Mouse (Mus musculus) frontal cortex, postnatal 10 days (tissue): ENCODE data around the gene Cic.
A peak's percentile ranks its signal among the peaks of the same experiment; 100 is the strongest.
"Not testable (repeated sequence)": the region's sequence is repeated elsewhere in the genome, so short reads cannot be mapped to it uniquely, and the experiment has no call there.

ENCODE experiments used
- DNase-seq, 2 experiments: peaks; one replicate each; pipeline ENCODE4 v3.0.0; 2022; ENCODE audit warnings: low spot score in 2 of 2, mixed read lengths in 1 of 2

The Cic gene

GRCm38 (mm10) chr7:25243361-25243760 lies 24.1 kb upstream of the Cic start:
- DNase-seq: no peak

GRCm38 (mm10) chr7:25244562-25245369 lies 22.7 kb upstream of the Cic start:
- DNase-seq: no peak

DNA sequence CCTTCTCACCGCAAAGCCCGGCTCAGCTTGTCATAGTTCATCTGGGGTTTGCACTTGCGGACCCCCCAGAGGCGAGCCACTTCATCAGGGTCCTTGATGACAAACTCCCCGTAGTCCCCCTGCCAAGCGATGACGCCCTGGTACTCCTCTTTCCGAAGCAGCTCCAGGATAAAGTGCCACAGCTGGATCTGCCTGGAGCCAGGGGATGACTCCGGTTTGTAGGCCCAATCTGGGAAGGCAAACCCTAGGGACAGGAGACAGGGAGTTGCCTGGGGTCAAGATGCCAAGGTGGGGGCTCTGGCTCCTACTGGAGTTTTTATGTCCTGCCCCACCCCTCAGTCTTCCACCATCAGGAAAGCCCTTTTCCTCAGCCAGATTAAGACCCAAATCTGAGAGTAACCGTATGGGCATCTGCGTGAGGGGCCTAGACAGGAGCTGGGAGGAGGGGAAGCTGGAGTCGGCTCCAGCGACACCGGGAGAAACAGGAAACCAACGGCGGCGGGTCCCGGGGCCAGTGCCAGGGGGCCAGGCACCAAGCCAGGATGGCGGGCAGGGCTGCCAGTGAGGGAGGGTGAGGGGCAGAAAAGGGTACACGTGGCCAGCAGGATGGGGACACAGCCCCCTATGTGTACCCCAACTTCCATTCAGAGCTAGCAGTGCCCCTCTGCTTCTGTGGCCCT lies 21.3 kb upstream of the Cic start:
- DNase-seq: peak; percentile 68 to 77

- DNase-seq: no peak
Observed at GRCm38 (mm10) chr7:25246759-25247137, 20.8 kb upstream of the Cic start.

DNA sequence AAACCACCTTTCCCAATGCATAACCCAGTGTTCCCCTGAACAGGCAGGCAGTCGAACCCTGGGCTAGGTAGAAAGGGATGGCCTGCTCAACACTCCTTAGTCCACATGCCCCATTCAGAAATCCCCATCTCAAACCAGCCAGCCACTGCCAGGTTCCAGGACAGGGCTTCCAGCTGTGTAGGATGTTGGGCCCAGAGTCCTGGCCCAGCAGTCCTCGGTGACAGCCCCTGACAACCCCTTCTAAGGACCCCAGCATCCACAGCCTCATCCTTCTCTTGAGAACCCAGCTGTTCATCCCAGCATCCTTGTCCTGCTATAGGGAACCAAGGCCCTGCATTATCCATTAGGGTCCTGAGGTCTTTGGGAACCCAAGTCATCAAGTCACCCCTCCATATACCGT lies 20.0 kb upstream of the Cic start:
- DNase-seq: no peak

DNA sequence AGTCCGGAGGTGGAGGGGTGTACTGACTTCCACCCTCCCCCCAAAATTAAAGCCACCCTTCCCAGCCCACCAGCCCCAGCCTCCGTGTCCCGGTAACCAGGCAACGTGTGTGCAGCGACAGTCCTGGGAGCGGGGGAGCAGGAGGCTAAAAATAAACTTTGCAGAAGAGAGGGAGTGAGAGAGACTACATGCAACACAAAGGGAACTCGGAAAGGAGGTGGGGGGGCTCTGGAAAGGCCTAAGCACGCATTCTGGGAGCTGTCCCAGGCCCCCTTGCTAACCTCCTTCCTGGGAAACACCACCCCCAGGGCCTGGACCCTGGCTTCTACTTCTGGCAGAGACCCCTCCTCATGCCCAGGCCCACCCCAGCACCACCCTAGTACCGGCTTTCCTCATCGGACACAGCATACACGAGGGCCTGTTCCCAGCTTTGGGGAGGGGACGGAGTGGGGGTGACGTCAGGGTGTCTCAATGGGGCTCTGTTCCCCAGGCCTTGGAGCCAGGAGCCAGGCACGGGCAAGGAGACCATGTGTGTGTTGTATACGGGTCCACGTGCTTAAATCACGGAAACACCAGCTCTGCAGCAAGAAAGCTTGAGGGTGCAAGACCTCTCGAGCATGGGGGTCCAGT lies 19.4 kb upstream of the Cic start:
- DNase-seq: peak; percentile 78 to 82

- DNase-seq: peak in 1 of 2 experiments; percentile 31
Observed at GRCm38 (mm10) chr7:25248846-25249313, 18.6 kb upstream of the Cic start.

DNA sequence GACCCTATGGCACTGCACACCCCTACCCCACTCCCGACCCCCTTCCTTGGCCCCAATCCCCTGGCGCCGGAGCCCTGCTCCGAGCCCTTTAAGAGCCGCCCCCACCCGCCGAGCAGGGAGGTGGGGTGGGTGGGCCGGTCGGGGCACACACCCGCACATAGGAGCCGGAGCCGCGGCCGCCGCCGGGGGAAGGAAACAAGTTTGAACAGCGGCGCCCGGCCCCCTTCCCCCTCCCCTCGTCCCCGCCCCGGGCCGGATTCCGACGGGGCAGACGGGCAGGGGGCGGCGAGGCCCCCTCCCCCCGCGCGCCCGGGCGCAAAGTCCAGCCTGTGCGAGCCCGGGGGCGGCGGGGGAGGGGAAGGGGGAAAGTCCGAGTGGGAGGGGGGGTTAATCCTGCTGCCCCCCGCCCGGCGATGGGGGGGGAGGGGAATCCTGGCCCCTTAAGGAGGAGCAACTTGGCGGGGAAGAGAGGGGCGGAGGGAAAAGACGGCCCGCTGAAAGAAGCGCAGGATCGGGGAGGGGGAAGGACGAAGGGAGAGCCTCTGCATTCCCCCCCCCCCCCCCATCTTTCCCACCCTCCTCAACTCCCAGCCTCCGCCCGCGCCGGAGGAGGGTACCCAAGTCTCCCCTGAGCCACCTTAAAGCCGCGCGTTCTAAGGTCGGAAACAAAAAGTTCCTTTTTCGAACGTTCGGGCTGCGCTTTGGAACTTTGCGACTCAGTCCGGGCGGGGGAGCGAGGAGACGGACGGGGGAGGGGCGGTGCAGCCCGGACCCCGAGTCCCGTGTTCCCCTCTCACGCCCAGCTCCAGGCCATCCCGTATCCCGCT lies 18.0 kb upstream of the Cic start:
- peak; percentile 72 to 76 for DNase-seq

DNA sequence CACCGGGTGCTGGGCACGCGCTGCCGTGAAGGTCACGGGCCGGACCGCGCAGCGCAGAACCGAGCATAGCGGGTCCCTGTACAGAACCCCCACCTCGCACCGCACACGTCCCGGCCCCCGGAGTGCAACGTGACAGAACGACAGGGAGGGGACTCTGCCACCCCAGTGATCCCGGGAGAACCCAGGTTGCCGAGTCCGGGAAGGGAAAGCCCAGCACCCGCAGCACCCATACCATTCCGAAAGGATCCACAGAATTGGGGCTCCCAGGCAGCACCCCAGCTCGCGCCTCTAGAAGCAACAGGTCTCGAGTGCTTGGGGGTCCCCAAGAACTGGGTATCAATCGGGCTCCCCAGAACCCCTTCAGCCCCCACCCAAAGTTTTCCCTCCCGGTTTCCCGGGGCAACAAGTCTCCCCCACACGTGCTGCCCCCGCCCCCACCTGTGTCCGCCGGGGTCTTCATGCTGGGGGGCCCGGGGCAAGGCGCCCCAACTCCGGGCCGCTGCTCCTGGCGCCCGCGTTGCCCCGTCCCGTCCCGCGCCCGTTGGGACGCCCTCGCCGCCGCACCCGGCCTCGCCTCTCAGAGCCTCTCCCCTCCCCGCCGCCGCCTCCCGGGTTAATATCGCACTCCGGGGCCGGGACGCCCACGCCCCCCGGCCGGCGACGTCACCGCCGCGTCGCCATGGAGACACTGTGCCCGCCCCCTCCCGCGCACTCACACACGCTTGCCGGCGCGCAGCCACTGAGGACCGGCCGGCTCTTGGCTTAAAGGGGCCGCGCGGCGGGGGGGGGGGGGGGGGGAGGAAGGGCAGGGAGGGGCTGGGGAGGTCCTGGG lies 17.1 kb upstream of the Cic start, which contains the start of gene Erf:
Gene Erf (minus strand): TSS at position 621 of the 832 bp plus-strand sequence.
- DNase-seq: peak; percentile 93

DNA sequence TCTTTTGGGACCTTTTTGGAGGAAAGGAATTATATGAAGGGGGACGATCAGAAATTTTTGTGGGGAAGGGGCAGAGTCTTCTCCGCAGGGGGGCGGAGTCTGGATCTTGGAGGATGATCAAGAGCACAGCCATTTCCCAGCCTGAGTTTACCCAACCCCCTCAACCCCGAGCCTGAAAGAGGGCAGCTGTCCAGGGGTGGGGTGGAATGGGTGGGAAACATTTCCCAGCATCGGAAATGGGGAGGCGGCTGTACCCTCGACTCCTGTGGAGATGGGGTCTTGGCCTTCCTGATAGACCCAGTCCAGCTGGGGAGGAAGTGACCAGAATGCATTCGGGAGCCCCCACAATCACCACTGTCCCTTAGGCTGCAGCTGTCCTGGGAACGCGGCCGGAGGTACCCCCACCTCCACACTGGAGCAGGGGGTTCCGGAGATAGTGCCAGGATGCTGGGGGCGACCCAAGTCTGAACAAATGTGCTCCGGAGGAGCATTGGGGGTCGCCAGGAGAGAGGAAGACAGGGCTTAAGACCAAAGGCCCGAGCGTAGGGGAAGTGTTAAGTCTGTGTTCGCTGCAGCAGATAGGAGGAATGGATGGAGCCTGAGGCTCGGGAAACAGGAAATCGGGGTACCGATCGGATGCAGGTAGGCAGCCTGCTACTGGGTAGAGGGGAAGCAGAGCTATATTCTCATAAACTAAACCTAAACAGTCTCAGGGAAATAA lies 16.3 kb upstream of the Cic start:
- DNase-seq: peak; percentile 60 to 67

GRCm38 (mm10) chr7:25251822-25252221 lies 15.7 kb upstream of the Cic start:
- peak in 1 of 2 experiments; percentile 10 for DNase-seq

GRCm38 (mm10) chr7:25261896-25262295 lies 5.6 kb upstream of the Cic start:
- no peak for DNase-seq

- no peak for DNase-seq
Observed at GRCm38 (mm10) chr7:25263968-25264870, 3.3 kb upstream of the Cic start.

DNA sequence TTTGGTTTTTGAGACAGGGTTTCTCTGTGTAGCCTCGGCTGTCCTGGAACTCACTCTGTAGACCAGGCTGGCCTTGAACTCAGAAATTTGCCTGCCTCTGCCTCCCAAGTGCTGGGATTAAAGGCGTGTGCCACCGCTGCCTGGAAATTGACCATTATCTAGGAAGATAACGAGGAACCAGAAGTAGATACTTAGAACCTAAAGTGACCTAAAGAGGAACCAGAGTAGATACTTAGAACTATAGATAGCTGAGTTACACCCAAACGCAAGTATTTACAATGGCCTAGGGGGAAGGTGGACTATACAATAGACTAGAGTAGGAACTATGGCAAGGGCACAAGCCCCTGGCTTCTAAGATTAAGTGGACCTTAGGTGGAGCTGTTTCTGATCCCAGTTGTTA lies 1.8 kb upstream of the Cic start:
- not testable (repeated sequence) for DNase-seq

GRCm38 (mm10) chr7:25266180-25266962 lies 1.1 kb upstream of the Cic start:
- DNase-seq: no peak

- DNase-seq: peak; percentile 99 to 100
Observed at GRCm38 (mm10) chr7:25267751-25268463, 403 bp downstream of the Cic start.

GRCm38 (mm10) chr7:25268588-25268987 lies 1.1 kb downstream of the Cic start:
- no peak for DNase-seq
